Mouse (Mus musculus) gastrocnemius, adult 8-10 months (tissue): ENCODE measurements around the gene Syt13. TPM values are rescaled to one million over a fixed set of nuclear protein-coding genes. Genes with fewer than 3 reads are reported as not detected.
A peak's percentile ranks its signal among the peaks of the same experiment; 100 is the strongest.

Experiments used
- DNase-seq, 2 experiments: peaks; one replicate each; pipeline ENCODE4 v3.0.0; 2022; ENCODE audit warnings: low spot score in 2 of 2
- total RNA-seq, 4 experiments: library from RNA; stranded (reverse); gene quantifications; 2 replicates each; pipeline ENCODE4 v1.2.4; 2022

The Syt13 gene
- total RNA-seq, 4 experiments from 2014 or later, result 0.10 TPM; not detected in 3

DNA sequence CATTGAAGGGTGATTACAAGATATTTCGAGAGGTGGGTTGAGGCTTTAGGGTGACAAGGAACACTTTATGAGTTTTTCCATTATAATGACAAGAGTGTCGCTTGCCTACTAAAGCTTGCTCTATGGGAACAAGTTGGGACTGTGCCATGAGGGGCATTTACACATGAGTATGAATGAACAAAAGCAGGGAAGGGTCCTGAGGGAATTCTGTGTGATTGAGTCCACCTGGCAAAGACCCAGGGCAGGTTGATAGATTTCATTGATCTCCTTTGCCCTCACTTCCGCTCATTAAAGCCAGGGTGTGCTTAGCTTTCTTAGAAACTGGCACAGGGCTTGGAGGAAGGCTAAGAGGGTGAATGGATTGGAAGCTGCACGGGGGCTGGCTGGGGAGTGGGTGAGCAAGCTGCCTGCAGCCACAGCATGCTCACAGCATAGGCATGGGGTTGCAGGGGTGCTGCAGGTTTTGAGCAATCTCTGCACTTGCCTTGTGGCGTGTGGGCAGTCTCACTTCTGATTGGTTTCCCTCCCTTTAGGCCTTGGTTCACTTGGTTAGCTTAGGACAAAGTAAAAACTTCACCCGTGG, 9.9 kb downstream of the Syt13 start:
- no peak for DNase-seq

DNA sequence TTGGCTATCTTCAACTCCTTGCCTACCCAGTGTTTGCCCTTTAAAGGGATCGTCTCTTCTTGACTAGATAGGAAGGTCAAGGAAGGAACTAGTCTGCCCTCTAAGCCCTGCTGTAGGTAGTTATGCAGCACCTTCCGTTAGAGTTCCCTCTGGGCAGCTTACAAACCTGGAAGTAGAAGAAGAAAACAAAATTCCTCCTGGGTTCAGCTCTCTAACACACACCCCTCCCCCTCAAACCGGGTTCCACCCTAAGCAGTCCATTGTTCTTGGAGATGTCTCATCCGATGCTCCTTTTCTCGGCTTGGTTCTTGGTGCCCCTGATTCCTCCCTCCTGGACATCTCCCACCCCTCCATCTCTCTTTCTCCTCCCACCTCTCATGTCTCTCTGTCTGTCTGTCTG, 14.8 kb downstream of the Syt13 start:
- no peak for DNase-seq

DNA sequence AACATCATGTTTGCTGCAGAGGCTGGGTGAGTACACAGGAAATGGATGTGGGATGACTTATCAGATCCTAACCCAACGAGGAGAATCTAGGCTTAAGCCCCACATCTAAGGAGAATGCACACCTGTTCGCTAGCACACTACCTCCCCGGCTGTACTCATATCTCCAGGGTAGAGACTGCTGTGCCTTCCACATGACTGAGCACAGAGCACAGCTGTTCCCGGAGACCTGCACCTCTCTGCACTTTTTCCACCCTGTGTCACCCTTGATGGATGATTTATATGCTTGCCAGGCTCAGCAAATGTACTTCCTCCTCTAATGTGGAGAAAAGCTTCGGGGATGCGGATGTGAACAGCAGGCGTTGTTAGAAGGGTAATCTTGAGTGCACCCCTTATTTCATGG, 16.2 kb downstream of the Syt13 start:
- no peak for DNase-seq

DNA sequence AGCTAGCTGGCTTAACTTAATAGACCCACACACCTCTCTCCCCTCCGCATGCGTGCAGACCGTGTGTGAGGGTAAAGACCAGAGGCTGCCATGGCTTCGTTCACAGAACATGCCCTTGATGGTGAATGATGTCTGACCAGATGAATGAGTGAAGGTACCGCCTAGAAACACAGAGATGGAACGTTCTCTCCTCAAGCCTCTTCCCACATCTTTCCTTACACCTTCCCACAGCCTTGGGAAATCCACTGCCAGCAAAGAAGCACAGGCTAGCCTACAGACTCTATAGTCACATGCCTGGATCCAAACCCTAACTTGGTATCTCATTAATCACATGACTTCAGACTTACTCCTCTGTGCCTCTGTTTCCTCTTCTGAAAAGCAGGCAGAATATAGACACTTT, 18.5 kb downstream of the Syt13 start:
- no peak for DNase-seq

DNA sequence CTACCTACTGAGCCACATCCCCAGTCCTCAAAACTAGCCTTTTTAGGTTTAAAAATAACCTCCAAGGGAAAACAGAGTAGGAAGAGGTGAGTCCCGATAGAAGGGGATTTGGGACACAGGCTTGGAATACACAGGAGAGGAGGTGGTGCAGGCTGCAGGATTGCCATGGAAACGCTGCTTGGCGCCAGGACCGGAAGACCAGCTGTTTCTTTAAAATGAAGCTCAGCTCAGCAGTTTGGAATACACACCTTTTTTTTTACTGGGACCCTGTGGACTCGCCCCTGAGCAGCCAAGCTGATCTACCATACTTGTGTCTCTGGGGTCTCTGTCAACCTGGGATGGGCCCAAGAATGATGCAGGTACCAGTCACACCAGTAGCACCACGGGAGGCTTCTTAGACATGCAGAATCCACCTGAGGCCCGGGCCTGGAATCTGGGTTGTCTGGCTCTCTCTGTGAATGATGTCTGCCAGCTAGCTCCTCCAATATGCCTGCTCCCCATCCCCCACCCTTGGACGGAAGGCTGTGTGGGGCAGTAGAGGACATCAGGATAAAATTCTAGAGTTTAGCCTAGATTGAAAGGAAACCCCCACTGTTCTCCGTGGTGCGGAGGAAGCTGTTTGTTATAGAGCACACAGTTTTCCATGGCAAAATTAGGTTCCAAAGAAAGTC, 19.5 kb downstream of the Syt13 start:
- DNase-seq, result no peak

DNA sequence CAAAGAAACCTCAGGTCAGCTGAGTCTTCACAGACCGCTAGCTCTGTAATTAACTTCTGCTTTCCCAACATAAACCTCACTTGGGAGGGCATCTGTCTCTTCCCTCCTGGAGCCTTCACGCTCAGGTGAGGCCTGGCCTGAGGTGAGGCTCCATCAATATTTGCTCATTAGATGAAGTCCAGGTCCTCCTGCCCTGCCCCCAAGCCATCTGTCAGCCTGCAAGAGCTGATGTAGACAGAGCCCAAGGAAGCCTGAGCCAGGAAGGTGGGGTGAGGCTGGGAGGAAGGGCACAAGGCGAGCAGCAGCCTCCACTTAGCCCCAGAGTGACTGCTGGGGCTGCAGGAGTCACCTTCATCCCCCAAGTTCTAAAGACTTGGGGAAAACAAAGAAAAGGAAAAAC, 20.6 kb downstream of the Syt13 start:
- DNase-seq, result no peak

DNA sequence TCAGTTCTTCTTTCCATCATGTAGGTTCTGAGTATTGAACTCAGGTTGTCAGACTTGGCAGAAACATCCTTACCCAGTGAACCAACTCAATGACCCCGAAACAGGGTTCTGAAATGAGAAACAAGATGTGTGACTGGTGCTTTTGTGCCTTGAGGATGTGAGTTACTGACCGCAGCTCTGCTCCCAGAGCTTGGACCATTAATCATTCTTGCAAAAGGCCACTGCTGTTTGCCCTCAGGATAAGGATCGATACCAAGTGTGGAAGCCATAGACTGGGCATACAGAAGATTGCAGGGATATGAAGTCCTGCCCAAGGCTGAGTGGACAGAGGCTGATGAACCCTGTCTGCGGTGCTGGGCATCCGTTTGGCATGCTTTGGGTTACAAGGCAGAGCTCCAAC, 23.2 kb downstream of the Syt13 start:
- DNase-seq, result no peak

DNA sequence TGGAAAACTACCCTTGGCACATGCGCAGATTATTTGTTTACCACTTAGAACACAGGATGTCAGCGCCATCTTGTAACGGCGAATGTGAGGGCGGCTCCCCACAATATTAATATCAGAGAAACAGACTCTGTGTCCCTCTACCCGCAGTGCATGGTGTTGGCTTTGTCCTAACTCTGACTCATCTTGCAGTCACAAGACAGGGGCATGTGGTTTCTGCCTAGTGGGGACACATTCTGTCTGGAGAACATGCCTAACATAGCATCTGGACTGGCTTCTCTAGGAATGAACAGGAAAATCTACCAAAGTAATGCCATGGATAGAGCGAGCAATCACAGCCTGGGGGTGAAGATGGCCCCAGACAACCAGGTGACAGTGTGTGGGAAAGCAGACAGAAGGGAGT, 23.9 kb downstream of the Syt13 start:
- no peak for DNase-seq

DNA sequence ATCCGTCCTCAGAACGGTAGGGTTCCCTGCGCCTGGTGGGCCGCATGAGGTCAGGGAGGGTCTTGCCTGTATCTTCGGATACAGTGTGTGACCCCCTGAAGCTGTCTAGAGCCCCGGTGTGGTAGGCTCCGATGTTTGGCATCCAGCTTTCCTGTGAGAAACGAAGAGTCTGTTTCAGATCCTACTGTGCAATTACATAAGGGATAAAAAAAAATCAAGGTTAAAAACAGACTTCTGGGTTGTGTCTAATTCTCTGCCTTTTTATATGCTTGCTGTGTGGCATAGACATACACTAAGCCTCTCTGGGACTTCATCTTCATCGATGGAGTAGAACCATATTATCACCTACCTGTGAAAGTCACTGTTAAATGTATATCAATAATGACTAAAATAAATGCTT, 26.1 kb downstream of the Syt13 start:
- no peak for DNase-seq

DNA sequence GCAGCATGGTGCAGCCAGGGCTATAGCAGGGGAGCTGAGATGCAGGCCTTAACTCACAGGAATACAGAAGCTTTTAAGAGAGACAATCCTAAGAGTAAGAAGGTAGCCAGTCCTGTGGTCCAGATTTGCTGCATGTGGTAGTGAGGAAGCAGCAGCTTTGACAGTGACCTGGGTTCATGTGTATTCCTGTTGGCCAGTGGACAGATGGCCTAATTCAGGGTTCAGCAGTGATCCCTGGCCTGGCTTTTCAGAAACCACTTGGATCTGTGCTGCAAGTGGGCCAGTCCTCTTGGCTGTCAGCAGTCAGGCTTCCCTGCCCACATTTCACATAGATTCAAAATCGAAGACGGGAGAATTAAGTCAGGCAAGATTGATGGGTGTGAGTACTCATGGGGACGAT, 26.6 kb downstream of the Syt13 start:
- DNase-seq, result peak in 1 of 2 experiments; percentile 6

DNA sequence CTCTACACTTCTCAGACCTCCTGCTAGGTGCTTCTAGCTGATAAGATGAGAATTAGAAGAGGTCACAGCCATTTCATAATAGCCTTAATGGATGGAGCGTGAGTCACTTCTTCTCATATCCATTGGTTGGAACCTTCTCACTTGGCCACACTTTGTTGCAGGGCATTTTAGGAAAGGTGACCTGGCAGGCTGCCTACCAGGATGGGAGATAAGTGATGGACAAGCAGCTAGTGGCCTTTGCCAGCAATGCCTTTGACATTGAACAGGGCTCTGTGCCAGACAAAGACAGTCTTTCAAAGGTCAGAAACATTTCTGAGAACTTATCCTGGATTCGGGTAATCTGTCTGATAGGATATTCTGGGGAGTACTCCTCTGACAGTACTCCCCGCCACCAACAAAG, 28.5 kb downstream of the Syt13 start:
- no peak for DNase-seq

DNA sequence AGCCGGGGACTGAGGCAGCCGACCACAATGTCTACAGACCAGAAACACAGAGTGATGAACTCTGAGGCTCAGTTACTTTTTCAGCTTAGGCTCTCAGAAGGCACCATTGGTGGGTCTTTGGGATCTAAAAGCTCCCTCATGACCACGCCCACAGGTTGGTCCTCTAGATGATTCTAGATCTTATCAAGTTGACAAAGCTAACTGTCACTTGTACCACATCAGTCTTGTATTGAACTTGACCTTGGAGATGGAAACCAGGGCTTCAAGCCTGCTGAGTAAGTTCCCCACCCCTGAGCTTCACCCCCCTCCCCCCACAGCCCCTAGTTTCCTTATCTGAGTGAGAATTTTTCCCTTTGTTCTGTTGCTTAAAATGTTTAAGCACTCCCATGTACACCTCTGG, 29.5 kb downstream of the Syt13 start:
- no peak for DNase-seq

DNA sequence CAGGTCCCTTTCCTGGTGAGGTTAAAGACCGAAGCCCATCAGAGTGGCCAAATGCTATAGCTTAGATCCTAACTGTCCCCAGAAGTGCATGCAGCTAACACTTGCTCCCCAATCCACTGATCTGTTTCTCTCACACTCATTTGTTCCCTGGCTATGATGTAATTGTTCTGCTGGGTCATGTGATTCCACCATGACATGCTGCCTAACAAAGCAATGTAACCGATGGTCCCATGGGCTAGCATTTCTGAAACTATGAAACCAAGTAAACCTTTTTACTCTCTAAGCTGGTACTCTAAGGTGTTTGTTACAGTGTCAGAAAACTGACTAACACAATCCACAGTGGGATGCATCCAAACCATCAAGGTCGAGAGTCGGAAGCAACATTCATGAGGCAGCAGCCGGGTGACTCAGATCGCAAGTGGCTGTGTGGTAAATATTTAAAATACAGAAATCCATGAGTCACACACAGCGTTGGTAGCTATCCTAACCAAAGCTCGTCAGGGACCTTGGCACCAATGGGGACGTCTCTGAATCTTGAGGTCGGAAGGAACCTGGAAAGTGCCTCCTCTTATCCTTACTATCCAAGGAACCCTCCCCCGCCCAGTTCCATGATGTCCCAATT, 30.3 kb downstream of the Syt13 start:
- no peak for DNase-seq

DNA sequence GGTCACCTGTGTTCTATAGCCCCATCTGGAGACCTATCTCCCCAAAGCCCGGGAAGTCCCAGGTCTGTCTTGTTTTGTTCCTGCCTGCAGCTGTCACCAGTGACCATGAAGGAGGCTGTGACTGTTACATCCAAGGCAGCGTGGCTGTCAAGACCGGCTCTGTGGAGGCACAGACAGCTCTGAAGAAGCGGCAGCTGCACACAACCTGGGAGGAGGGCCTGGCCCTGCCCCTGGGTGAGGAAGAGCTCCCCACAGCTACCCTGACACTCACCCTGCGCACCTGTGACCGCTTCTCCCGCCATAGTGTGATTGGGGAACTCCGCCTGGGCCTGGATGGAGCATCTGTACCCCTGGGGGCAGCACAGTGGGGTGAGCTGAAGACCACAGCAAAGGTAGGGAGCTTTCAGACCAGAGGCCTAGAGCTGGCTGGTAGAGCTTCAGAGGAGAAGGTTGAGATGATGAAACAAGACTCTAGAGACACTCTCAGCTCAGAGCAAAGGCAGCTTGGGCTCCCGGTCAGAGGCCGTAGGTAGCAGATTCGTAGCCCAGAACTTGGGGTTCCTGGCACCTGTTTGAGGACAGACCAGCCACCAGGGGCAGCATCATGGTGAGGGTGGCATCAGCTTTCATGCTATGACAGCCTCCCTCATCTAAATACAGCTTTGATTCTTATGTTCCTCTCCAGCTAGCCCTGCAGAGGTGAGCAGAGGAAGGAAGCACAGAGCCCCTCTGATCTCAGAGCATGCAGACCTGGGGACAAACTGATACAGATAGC, 31.1 kb downstream of the Syt13 start:
- DNase-seq, result no peak

DNA sequence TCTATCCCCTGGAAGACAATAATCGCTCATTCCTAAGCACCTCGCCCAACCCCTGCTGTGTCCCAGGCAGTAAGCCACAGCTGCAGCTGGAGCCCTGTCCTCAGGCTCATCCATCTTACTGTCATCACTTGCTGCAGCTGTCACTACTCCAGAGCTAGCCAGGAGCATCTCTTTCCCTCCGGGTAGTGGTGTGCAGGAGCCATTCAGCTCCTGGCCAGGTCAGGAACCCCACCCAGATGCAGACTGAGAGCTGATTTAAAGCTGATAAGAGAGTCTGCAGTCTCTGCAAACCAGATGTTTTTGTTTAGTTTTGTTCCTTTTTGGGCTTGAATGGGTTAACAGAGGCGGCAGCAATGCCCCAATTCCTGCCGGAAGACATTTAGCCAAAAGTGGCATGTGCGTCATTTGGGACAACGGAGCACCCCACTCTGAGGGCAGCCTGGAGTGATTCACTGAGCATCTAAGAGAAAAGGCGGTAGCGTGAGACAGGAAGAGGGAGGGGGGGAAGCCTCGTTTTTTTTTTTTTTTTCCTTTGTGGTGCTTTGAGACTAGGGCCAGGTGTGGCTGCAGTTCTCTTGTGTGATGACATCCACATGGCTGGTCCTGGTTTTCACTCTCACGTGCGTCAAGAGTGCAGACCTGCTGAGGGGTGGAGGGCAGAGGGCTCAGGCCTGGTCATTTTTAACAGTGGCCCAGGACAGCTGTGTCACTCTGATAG, 33.2 kb downstream of the Syt13 start:
- peak; percentile 36 to 41 for DNase-seq

DNA sequence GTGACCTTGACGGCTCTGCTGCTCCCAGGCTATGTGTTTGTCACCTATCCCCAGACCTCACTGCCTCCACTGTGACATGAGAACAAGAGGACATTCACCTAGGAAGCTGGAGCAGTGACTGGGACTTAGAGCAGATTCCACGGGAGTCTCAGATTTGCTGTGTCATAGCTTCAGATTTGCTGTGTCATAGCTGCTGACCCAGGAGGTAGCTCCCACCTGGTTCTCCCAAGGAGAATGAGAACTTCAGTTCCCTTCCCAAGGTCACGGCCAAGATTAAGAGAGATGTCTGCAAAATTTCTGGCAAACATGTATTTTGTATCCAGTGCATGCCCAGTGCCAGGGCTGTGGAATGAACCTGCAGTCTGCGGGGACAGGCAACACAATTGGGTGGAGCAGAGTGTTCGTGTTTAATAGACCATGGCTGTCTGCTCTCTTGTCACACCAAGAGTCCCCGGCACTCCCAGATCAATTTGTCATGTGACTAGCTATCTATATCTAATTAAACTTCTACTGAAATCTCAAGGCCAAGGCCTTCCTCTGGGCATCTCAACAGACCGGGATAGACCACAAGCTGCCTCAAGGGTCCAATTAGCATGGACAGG, 33.9 kb downstream of the Syt13 start:
- DNase-seq, result no peak

DNA sequence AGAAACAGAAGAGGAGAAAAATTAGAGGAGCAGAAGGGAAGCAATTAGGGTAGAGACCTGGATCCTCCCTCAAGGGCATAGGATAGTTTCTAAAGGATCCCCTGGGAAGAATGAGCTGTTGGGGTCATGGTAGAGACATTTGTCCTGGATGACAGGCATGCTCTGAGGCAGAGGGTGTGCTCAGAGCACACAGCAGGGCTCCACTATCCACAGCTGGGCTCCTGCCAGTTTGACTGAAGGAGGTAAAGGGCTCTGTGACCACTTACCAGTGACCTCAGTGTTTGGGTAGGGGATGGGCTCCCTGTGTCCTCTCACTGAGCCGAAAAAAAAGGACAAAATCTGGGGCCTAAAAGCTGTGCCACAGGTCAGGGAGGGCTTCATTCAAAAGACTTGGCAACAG, 34.6 kb downstream of the Syt13 start:
- DNase-seq, result no peak

DNA sequence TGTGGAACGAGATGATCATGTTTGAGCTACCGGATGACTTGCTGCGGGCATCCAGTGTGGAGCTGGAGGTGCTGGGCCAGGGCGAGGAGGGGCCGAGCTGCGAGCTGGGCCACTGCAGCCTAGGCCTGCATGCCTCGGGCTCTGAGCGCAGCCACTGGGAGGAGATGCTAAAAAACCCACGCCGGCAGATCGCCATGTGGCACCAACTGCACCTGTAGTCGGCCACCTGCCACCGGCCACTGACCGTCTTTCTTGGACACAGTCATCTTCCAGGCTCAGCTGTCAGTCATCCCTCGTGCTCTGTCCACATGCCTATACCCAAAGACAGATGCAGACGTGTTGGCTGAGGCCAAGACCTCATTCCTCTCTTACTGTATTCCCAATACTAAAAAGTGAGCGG, 38.6 kb downstream of the Syt13 start:
- DNase-seq, result no peak

DNA sequence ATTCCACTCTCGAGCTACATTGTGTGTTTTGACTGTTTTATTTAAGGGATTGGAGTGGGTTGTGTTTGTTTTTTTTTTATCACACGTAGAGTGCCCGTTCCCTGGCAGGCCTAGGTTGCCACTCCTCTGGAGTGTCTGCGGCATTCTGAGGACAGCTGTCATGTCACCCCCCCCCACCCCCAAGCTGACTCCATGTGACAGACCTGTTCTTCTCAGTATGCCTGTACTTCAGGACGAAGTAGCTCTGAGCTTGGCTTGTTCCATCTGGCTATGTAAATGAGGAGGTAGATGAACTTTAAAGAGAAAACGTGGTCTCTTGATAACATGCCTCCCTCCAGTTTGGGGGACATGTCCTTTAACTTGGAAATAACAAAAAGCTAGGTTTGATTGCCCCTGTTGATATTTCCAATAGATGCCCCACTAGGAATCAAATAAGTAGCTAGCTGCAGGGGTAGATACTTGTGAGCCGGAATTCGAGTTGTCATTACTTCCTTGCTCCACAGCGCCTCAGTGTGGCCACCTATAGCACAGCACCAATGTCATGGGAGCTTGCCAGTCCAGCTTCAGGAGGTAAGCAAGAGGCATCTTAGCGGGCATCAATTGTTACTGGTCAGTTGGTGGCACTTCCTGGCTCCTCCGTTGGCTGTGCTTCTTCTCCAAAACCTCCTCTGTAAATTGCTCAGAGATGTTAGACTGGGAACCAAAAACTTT, 39.7 kb downstream of the Syt13 start:
- DNase-seq, result peak in 1 of 2 experiments; percentile 24

DNA sequence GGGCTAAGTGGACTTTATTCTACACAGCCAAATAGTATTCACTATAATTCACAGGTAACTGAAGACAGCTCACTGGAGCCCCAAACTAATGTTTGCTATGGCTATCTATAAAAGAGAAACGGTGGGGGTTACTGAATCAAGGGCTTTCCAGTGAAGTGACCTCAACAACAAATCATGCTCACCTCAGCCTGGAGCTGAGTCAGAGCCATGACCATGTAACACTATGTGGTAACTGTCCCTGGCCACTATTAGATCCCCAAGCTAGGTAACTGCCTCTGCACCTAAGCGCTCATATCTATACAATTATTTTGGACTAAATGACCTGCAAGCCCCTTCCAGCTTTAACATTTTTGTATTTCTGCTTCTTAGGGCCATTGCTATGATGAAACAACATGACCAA, 42.0 kb downstream of the Syt13 start:
- DNase-seq, result no peak

DNA sequence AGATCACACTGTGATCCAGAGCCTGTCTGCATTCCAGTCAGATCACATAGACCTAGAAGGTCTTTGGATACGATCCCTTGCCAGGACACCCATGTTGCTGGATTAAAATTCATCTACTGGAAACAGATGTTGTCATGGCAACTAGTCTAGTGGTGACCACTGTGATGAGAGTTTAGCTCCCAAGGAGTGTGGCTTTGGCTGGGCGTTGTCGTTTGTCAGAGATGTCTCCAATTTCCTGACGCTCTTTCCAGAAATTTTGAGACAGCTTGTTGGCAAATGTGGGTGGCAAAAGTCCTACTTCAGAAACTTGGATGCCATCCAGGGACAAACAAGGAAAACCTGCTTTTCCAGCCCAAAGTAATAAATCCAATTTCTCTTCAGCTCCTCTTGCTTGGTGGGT, 43.7 kb downstream of the Syt13 start:
- no peak for DNase-seq
